ENCODE assay signal across 8 mouse cellular contexts in the genomic region with DNA sequence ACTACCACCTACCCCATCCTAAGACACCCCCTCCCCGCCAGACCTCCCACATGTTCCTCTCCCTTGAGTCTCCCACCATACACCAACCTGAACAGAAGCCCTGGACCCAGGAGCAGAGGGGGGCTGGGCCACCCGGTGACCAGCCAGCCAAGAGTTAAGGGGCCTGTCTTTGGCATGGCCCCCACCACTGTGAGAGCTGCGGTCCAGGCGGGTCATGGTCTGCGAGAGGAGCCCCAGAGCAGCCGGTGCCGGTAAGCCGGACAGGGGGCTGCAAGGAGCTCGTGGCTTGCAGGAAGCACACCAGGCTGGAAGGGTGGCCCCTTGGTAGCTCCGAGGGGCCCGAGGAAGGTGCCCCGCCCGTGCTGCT. TPM values are rescaled to one million over a fixed set of nuclear protein-coding genes. Genes with fewer than 3 reads are reported as not detected.
A peak's percentile ranks its signal among the peaks of the same experiment; 100 is the strongest.
DNase-seq lines count a peak whose midpoint lies in the region; ATAC-seq and TF ChIP-seq lines count a peak whose summit lies in the region.

No protein-coding gene starts in this region.

- peaks cover 51% of the 10 kb centered on the region for H3K4me1 ChIP-seq in kidney, postnatal 0 days (replicated peaks; ENCODE audit: insufficient read depth, low read length)
- peaks cover 54% of the 10 kb centered on the region for H3K4me1 ChIP-seq in bone marrow macrophage, adult 2 months (ENCODE audit: control insufficient read depth, insufficient read depth, low read length)
- H3K4me1 ChIP-seq in heart, embryonic 15.5 days (replicated peaks): peaks cover 62% of the 10 kb centered on the region

- TF ChIP-seq CTCF in kidney, postnatal 0 days (IDR thresholded peaks at IDR 0.05; ENCODE audit: low read depth): no peak
- no peak for TF ChIP-seq CTCF in bone marrow macrophage, adult 2 months (IDR thresholded peaks at IDR 0.05; ENCODE audit: low read depth, low read length)

- peaks cover 100% of the 10 kb centered on the region for H3K79me2 ChIP-seq in macrophage (ENCODE audit: inconsistent target)

- DNase-seq in kidney, postnatal 0 days (ENCODE audit: low spot score): no peak
- DNase-seq in kidney, postnatal 36 days: no peak
- DNase-seq in Muller cell, postnatal 12 days (ENCODE audit: inconsistent ontology term): no peak
- no peak for DNase-seq in left cerebral cortex, adult 9 months (ENCODE audit: low spot score in 2 of 2)

- no peaks in the 10 kb centered on the region for H3K9me3 ChIP-seq in kidney, postnatal 0 days (replicated peaks; ENCODE audit: low read length)
- H3K9me3 ChIP-seq in heart, embryonic 15.5 days (replicated peaks): no peaks in the 10 kb centered on the region

- TF ChIP-seq POLR2A in bone marrow macrophage, adult 2 months (IDR thresholded peaks at IDR 0.05; ENCODE audit: borderline replicate concordance, low read depth, low read length): no peak

- peak overlapping the region; percentile 79 for H3K4me2 ChIP-seq in kidney, postnatal 0 days (ENCODE audit: low read length)
- H3K4me2 ChIP-seq in heart, embryonic 15.5 days: peak overlapping the region; percentile 97

- H3K27ac ChIP-seq in kidney, postnatal 0 days: peak overlapping the region; percentile 43; the same call in 1 of the 2 replicates
- peak overlapping the region; percentile 69 for H3K27ac ChIP-seq in bone marrow macrophage, adult 2 months (ENCODE audit: insufficient read depth, low read depth, low read length)
- peak overlapping the region; percentile 100 for H3K27ac ChIP-seq in heart, embryonic 15.5 days
- peak overlapping the region; percentile 91 for H3K27ac ChIP-seq in macrophage

- peaks cover 40% of the 10 kb centered on the region for H3K36me3 ChIP-seq in kidney, postnatal 0 days (ENCODE audit: insufficient read depth, low read length)
- H3K36me3 ChIP-seq in heart, embryonic 15.5 days: peaks cover 45% of the 10 kb centered on the region
- H3K36me3 ChIP-seq in macrophage (ENCODE audit: inconsistent target): peaks cover 38% of the 10 kb centered on the region

- peak overlapping the region; percentile 40 for H3K9ac ChIP-seq in kidney, postnatal 0 days (ENCODE audit: low read depth, low read length)
- peak overlapping the region; percentile 68 for H3K9ac ChIP-seq in heart, embryonic 15.5 days

- WGBS in kidney, postnatal 0 days: 5% methylated on average over 13 of the region's 13 CpGs
- 12% methylated on average over 9 of the region's 13 CpGs for WGBS in heart, embryonic 15.5 days
- 9% methylated on average over 13 of the region's 13 CpGs for WGBS in macrophage (ENCODE audit: missing documents)

- H3K27me3 ChIP-seq in kidney, postnatal 0 days (ENCODE audit: insufficient read depth, low read length): no peaks in the 10 kb centered on the region
- no peaks in the 10 kb centered on the region for H3K27me3 ChIP-seq in heart, embryonic 15.5 days

- peak; percentile 11 for ATAC-seq in kidney, postnatal 0 days (replicated peaks; ENCODE audit: low FRiP score, low read depth)
- ATAC-seq in heart, embryonic 15.5 days (replicated peaks; ENCODE audit: insufficient number of reproducible peaks, insufficient read depth, low FRiP score, low read depth): no peak; the same call in 1 of the 2 replicates
- no peak for ATAC-seq in granulocyte monocyte progenitor cell, adult 5-6 weeks (replicated peaks; ENCODE audit: poor library complexity, severe bottlenecking)

- peak overlapping the region; percentile 35 for H3K4me3 ChIP-seq in kidney, postnatal 0 days (replicated peaks; ENCODE audit: low read depth, low read length)
- peak overlapping the region; percentile 67 for H3K4me3 ChIP-seq in bone marrow macrophage, adult 2 months (ENCODE audit: insufficient read depth, low read length)
- H3K4me3 ChIP-seq in heart, embryonic 15.5 days: peak overlapping the region; percentile 81
- H3K4me3 ChIP-seq in macrophage (ENCODE audit: inconsistent target): peak overlapping the region; percentile 58

RNA-seq across cellular contexts. Expression of a gene that starts 6.3 kb away (rescaled TPM):
- 77.3 and 88.0 TPM in 2 replicates for polyA plus RNA-seq in kidney, postnatal 0 days (2015; fragmentation: Nextera tagmentation; extraction: Ambion mirVana)
- polyA plus RNA-seq in bone marrow macrophage, adult 2 months (2012; ENCODE audit: insufficient read depth, insufficient read length, missing spikeins): 105 and 106 TPM in 2 replicates
- 75.3 and 79.0 TPM in 2 replicates for polyA plus RNA-seq in heart, embryonic 15.5 days (2015; fragmentation: Nextera tagmentation; extraction: Ambion mirVana)
- 100 to 1,000 TPM in 25 of 26 experiments, 10 to 100 TPM in 1; 97.9 to 361 (median 196) TPM for total RNA-seq in macrophage (2018; cell fraction: chromatin; rRNA removed)
- 100 to 1,000 TPM in 25 of 26 experiments, 10 to 100 TPM in 1; 98.7 to 304 (median 159) TPM for total RNA-seq in macrophage (2018; cell fraction: cytosol; rRNA removed)
- total RNA-seq in macrophage (2018; cell fraction: nucleus; rRNA removed): 100 to 1,000 TPM; 116 to 523 (median 261) TPM
- polyA plus RNA-seq in macrophage (2018): 85.5 to 118 TPM (median 95.5 TPM) in 3 replicates
- 22.2 and 39.8 TPM in 2 replicates for total RNA-seq in granulocyte monocyte progenitor cell, adult 5-6 weeks (2014; fragmentation: Nextera tagmentation)
- 35.2 and 39.9 TPM in 2 replicates for total RNA-seq in granulocyte monocyte progenitor cell, adult 5-6 weeks (2017)

RNA-seq across cellular contexts. Expression of a gene that starts 26.2 kb away (rescaled TPM):
- polyA plus RNA-seq in kidney, postnatal 0 days (2015; fragmentation: Nextera tagmentation; extraction: Ambion mirVana): 125 TPM in 2 replicates
- polyA plus RNA-seq in bone marrow macrophage, adult 2 months (2012; ENCODE audit: insufficient read depth, insufficient read length, missing spikeins): 20.2 and 24.7 TPM in 2 replicates
- 120 and 122 TPM in 2 replicates for polyA plus RNA-seq in heart, embryonic 15.5 days (2015; fragmentation: Nextera tagmentation; extraction: Ambion mirVana)
- total RNA-seq in macrophage (2018; cell fraction: chromatin; rRNA removed): 10 to 100 TPM in 9 of 26 experiments, 1 to 10 TPM in 17; 1.8 to 29.4 (median 6.1) TPM
- 10 to 100 TPM in 13 of 26 experiments, 1 to 10 TPM in 13; 6.1 to 30.0 (median 13.8) TPM for total RNA-seq in macrophage (2018; cell fraction: cytosol; rRNA removed)
- total RNA-seq in macrophage (2018; cell fraction: nucleus; rRNA removed): 10 to 100 TPM in 7 of 26 experiments, 1 to 10 TPM in 19; 2.0 to 27.7 (median 5.4) TPM
- 11.9 to 23.0 TPM (median 16.0 TPM) in 3 replicates for polyA plus RNA-seq in macrophage (2018)
- 1.4 and 7.4 TPM in 2 replicates for total RNA-seq in granulocyte monocyte progenitor cell, adult 5-6 weeks (2014; fragmentation: Nextera tagmentation)
- total RNA-seq in granulocyte monocyte progenitor cell, adult 5-6 weeks (2017): 3.9 and 4.4 TPM in 2 replicates

RNA-seq across cellular contexts. Expression of a gene that starts 34.5 kb away (rescaled TPM):
- polyA plus RNA-seq in kidney, postnatal 0 days (2015; fragmentation: Nextera tagmentation; extraction: Ambion mirVana): 101 and 106 TPM in 2 replicates
- 51.4 and 57.5 TPM in 2 replicates for polyA plus RNA-seq in bone marrow macrophage, adult 2 months (2012; ENCODE audit: insufficient read depth, insufficient read length, missing spikeins)
- 52.4 and 52.9 TPM in 2 replicates for polyA plus RNA-seq in heart, embryonic 15.5 days (2015; fragmentation: Nextera tagmentation; extraction: Ambion mirVana)
- 10 to 100 TPM; 20.3 to 98.2 (median 50.7) TPM for total RNA-seq in macrophage (2018; cell fraction: chromatin; rRNA removed)
- total RNA-seq in macrophage (2018; cell fraction: cytosol; rRNA removed): 10 to 100 TPM; 25.5 to 43.3 (median 36.3) TPM
- 10 to 100 TPM; 17.8 to 78.4 (median 39.7) TPM for total RNA-seq in macrophage (2018; cell fraction: nucleus; rRNA removed)
- polyA plus RNA-seq in macrophage (2018): 40.5 to 73.7 TPM (median 45.0 TPM) in 3 replicates
- 56.0 and 60.6 TPM in 2 replicates for total RNA-seq in granulocyte monocyte progenitor cell, adult 5-6 weeks (2014; fragmentation: Nextera tagmentation)
- total RNA-seq in granulocyte monocyte progenitor cell, adult 5-6 weeks (2017): 78.9 and 79.8 TPM in 2 replicates

RNA-seq across cellular contexts. Expression of a gene that starts 46.1 kb away (rescaled TPM):
- polyA plus RNA-seq in kidney, postnatal 0 days (2015; fragmentation: Nextera tagmentation; extraction: Ambion mirVana): 17.6 and 19.8 TPM in 2 replicates
- 37.0 and 37.8 TPM in 2 replicates for polyA plus RNA-seq in bone marrow macrophage, adult 2 months (2012; ENCODE audit: insufficient read depth, insufficient read length, missing spikeins)
- 10.9 and 13.4 TPM in 2 replicates for polyA plus RNA-seq in heart, embryonic 15.5 days (2015; fragmentation: Nextera tagmentation; extraction: Ambion mirVana)
- 100 to 1,000 TPM; 101 to 284 (median 211) TPM for total RNA-seq in macrophage (2018; cell fraction: chromatin; rRNA removed)
- 10 to 100 TPM in 25 of 26 experiments, 1 to 10 TPM in 1; 9.6 to 32.1 (median 18.4) TPM for total RNA-seq in macrophage (2018; cell fraction: cytosol; rRNA removed)
- 100 to 1,000 TPM in 15 of 26 experiments, 10 to 100 TPM in 11; 57.9 to 199 (median 104) TPM for total RNA-seq in macrophage (2018; cell fraction: nucleus; rRNA removed)
- polyA plus RNA-seq in macrophage (2018): 14.2 to 28.6 TPM (median 20.6 TPM) in 3 replicates
- total RNA-seq in granulocyte monocyte progenitor cell, adult 5-6 weeks (2014; fragmentation: Nextera tagmentation): 20.6 and 29.3 TPM in 2 replicates
- total RNA-seq in granulocyte monocyte progenitor cell, adult 5-6 weeks (2017): 13.5 and 17.7 TPM in 2 replicates

Comparison
In these comparisons a context has a peak if more than half of its experiments do, and no peak if none do; other contexts are left out.
1. H3K27ac ChIP-seq: peak in every context shown above with its lines; median percentile 100 in heart, embryonic 15.5 days; 91 in macrophage; 69 in bone marrow macrophage, adult 2 months; 43 in kidney, postnatal 0 days.